Mouse (Mus musculus): ENCODE data around the gene Coil.

Gene Coil

GRCm38 (mm10) chr11:88993625-88994024, 23.6 kb downstream of the Coil start:
- CTCF ChIA-PET: interaction anchor here (0.5 to 3.0 kb wide), 74 partner anchors 8 to 440 kb away, joined by 3 to 34 read pairs (median 5); partner anchors contain the start of genes Akap1 (in 1 of the 4), Dgke (in 1 of the 4), Elobl (in 1 of the 4) and Scpep1 (in 1 of the 4)

GRCm38 (mm10) chr11:88994492-88994891, 24.4 kb downstream of the Coil start:
- POLR2A ChIA-PET: interaction anchor here (0.6 to 51.7 kb wide), 31 partner anchors 9 to 138 kb away, joined by 3 to 1912 read pairs (median 11); partner anchors contain the start of genes Dgke (in 2 of the 4), Scpep1 (in 2 of the 4), Coil (in 1 of the 4) and Elobl (in 1 of the 4)
- CTCF ChIA-PET: interaction anchor here (1.0 to 3.0 kb wide), 13 partner anchors 10 to 134 kb away, joined by 3 to 30 read pairs (median 13); no protein-coding TSS in a partner anchor

More at GRCm38 (mm10) chr11:88993625-88994024, 23.6 kb downstream of the Coil start:
- POLR2A ChIA-PET: interaction anchor here (0.6 to 51.7 kb wide), 103 partner anchors 9 to 909 kb away, joined by 3 to 1912 read pairs (median 5); partner anchors contain the start of genes Coil (in 3 of the 4), Dgke (in 2 of the 4), Scpep1 (in 2 of the 4) and Akap1 (in 1 of the 4)

- ChIA-PET CTCF (interaction anchor here (0.6 to 6.2 kb wide), 16 partner anchors 8 to 1175 kb away, joined by 3 to 52 read pairs (median 4); no protein-coding TSS in a partner anchor), POLR2A (interaction anchor here (0.6 to 51.7 kb wide), 58 partner anchors 8 to 447 kb away, joined by 3 to 1912 read pairs (median 5); partner anchors contain the start of genes Elobl (in 2 of the 4), Scpep1 (in 2 of the 4), Akap1 (in 1 of the 4) and Coil (in 1 of the 4))
These were observed 25.6 kb downstream of the Coil start for GRCm38 (mm10) chr11:88995616-88996015.

- ChIA-PET POLR2A (interaction anchor here (0.6 to 51.7 kb wide), 36 partner anchors 8 to 152 kb away, joined by 3 to 1912 read pairs (median 6); partner anchors contain the start of genes Scpep1 (in 2 of the 4), Akap1 (in 1 of the 4), Coil (in 1 of the 4) and Dgke (in 1 of the 4)), CTCF (interaction anchor here (0.5 to 6.2 kb wide), 21 partner anchors 9 to 1867 kb away, joined by 3 to 52 read pairs (median 4); no protein-coding TSS in a partner anchor)
These were observed 26.4 kb downstream of the Coil start for GRCm38 (mm10) chr11:88996427-88996826.

- POLR2A ChIA-PET: interaction anchor here in 3 of 4 experiments (0.5 to 51.7 kb wide), 30 partner anchors 11 to 990 kb away, joined by 3 to 1912 read pairs (median 8); partner anchors contain the start of genes Scpep1 (in 2 of the 3), Akap1 (in 1 of the 3), Coil (in 1 of the 3) and Dgke (in 1 of the 3)
- CTCF ChIA-PET: interaction anchor here (0.5 to 6.2 kb wide), 25 partner anchors 8 to 191 kb away, joined by 3 to 52 read pairs (median 4); no protein-coding TSS in a partner anchor
These were observed 27.3 kb downstream of the Coil start for GRCm38 (mm10) chr11:88997343-88997742.

GRCm38 (mm10) chr11:88998406-88998805, 28.4 kb downstream of the Coil start:
- POLR2A ChIA-PET: interaction anchor here (0.6 to 51.7 kb wide), 27 partner anchors 10 to 620 kb away, joined by 3 to 1912 read pairs (median 9); partner anchors contain the start of genes Coil (in 1 of the 4), Dgke (in 1 of the 4), Elobl (in 1 of the 4) and Scpep1 (in 1 of the 4)

GRCm38 (mm10) chr11:88998974-88999722, 29.1 kb downstream of the Coil start, which contains the start of gene Trim25:
Trim25 (plus strand) TSS chr11:88999376.
- POLR2A ChIA-PET: interaction anchor here (0.6 to 51.7 kb wide), 31 partner anchors 10 to 620 kb away, joined by 3 to 1912 read pairs (median 6); partner anchors contain the start of genes Coil (in 1 of the 4), Dgke (in 1 of the 4), Elobl (in 1 of the 4) and Scpep1 (in 1 of the 4)
- CTCF ChIA-PET: interaction anchor here (0.6 to 6.2 kb wide), 13 partner anchors 9 to 151 kb away, joined by 3 to 52 read pairs (median 4); no protein-coding TSS in a partner anchor

More at GRCm38 (mm10) chr11:88998406-88998805, 28.4 kb downstream of the Coil start:
- CTCF ChIA-PET: interaction anchor here (0.6 to 6.2 kb wide), 14 partner anchors 9 to 150 kb away, joined by 3 to 52 read pairs (median 5); no protein-coding TSS in a partner anchor

- POLR2A ChIA-PET: interaction anchor here (0.7 to 51.7 kb wide), 34 partner anchors 9 to 621 kb away, joined by 3 to 1912 read pairs (median 5); partner anchors contain the start of genes Coil (in 1 of the 4), Elobl (in 1 of the 4) and Scpep1 (in 1 of the 4)
- CTCF ChIA-PET: interaction anchor here (0.8 to 6.2 kb wide), 9 partner anchors 10 to 69 kb away, joined by 3 to 52 read pairs (median 5); no protein-coding TSS in a partner anchor
These were observed 29.9 kb downstream of the Coil start for GRCm38 (mm10) chr11:88999723-89000526.

GRCm38 (mm10) chr11:89000527-89000819, 30.4 kb downstream of the Coil start:
- ChIA-PET CTCF (interaction anchor here in 2 of 4 experiments (0.6 to 6.2 kb wide), 4 partner anchors 13 to 68 kb away, joined by 3 to 52 read pairs (median 5); no protein-coding TSS in a partner anchor), POLR2A (interaction anchor here (0.6 to 51.7 kb wide), 22 partner anchors 8 to 92 kb away, joined by 3 to 1912 read pairs (median 8); partner anchors contain the start of genes Coil (in 1 of the 4), Elobl (in 1 of the 4) and Scpep1 (in 1 of the 4))

- ChIA-PET CTCF (interaction anchor here in 3 of 4 experiments (0.6 to 2.1 kb wide), 9 partner anchors 8 to 120 kb away, joined by 3 to 7 read pairs (median 4); no protein-coding TSS in a partner anchor), POLR2A (interaction anchor here (0.7 to 32.1 kb wide), 23 partner anchors 7 to 67 kb away, joined by 3 to 979 read pairs (median 5); partner anchors contain the start of genes Coil (in 1 of the 4) and Elobl (in 1 of the 4))
These were observed 31.5 kb downstream of the Coil start for GRCm38 (mm10) chr11:89001569-89001968.

GRCm38 (mm10) chr11:89002068-89002467, 32.0 kb downstream of the Coil start:
- POLR2A ChIA-PET: interaction anchor here (0.7 to 32.1 kb wide), 24 partner anchors 7 to 57 kb away, joined by 3 to 979 read pairs (median 6); partner anchors contain the start of genes Coil (in 1 of the 4) and Elobl (in 1 of the 4)
- CTCF ChIA-PET: interaction anchor here (0.6 to 2.1 kb wide), 9 partner anchors 8 to 121 kb away, joined by 3 to 7 read pairs (median 4); no protein-coding TSS in a partner anchor

- ChIA-PET CTCF (interaction anchor here in 3 of 4 experiments (0.6 to 2.1 kb wide), 10 partner anchors 9 to 56 kb away, joined by 3 to 7 read pairs (median 4); no protein-coding TSS in a partner anchor), POLR2A (interaction anchor here (0.7 to 32.1 kb wide), 18 partner anchors 6 to 58 kb away, joined by 3 to 979 read pairs (median 10); partner anchors contain the start of genes Coil (in 1 of the 4) and Elobl (in 1 of the 4))
These were observed 32.6 kb downstream of the Coil start for GRCm38 (mm10) chr11:89002621-89003020.

GRCm38 (mm10) chr11:89003078-89003477, 33.0 kb downstream of the Coil start:
- ChIA-PET CTCF (interaction anchor here in 2 of 4 experiments (1.0 to 1.9 kb wide), 7 partner anchors 10 to 56 kb away, joined by 3 to 10 read pairs (median 3); no protein-coding TSS in a partner anchor), POLR2A (interaction anchor here (0.6 to 32.1 kb wide), 22 partner anchors 6 to 70 kb away, joined by 3 to 979 read pairs (median 6); partner anchors contain the start of genes Coil (in 1 of the 4) and Elobl (in 1 of the 4))

- CTCF ChIA-PET: interaction anchor here (0.6 to 1.9 kb wide), 17 partner anchors 8 to 575 kb away, joined by 3 to 20 read pairs (median 4); no protein-coding TSS in a partner anchor
- POLR2A ChIA-PET: interaction anchor here (0.6 to 32.1 kb wide), 31 partner anchors 5 to 762 kb away, joined by 3 to 979 read pairs (median 5); partner anchors contain the start of genes Coil (in 1 of the 4), Elobl (in 1 of the 4) and Scpep1 (in 1 of the 4)
These were observed 33.7 kb downstream of the Coil start for GRCm38 (mm10) chr11:89003726-89004125.

GRCm38 (mm10) chr11:89005473-89005872, 35.4 kb downstream of the Coil start:
- POLR2A ChIA-PET: interaction anchor here (0.7 to 32.1 kb wide), 10 partner anchors 6 to 316 kb away, joined by 3 to 979 read pairs (median 4); partner anchors contain the start of genes Coil (in 1 of the 4), Elobl (in 1 of the 4) and Trim25 (in 1 of the 4)
- CTCF ChIA-PET: interaction anchor here in 1 of 4 experiments (1.1 kb wide), 1 partner anchor 15 kb away, joined by 3 read pairs; no protein-coding TSS in a partner anchor

- ChIA-PET POLR2A (interaction anchor here in 3 of 4 experiments (1.0 to 32.1 kb wide), 6 partner anchors 7 to 52 kb away, joined by 3 to 979 read pairs (median 54); partner anchors contain the start of genes Coil (in 1 of the 3), Elobl (in 1 of the 3) and Trim25 (in 1 of the 3)), CTCF (no interaction called here)
These were observed 36.4 kb downstream of the Coil start for GRCm38 (mm10) chr11:89006404-89006803.
